In genomic region chr7:63757678-63758239, GRCm38 (mm10) we compare ENCODE assay signal across 9 mouse cellular contexts.
A peak's percentile ranks its signal among the peaks of the same experiment; 100 is the strongest.
DNase-seq lines count a peak whose midpoint lies in the region; ATAC-seq lines count a peak whose summit lies in the region.
"Had no signal": no experiment of that assay in that cellular context is flagged by ENCODE, and none has a peak within 500 bp of the region (broad histone marks: within the 10 kb centered on the region; RNA-seq: fewer than 3 reads in every experiment).

No protein-coding gene starts in this region.

- H3K4me3 ChIP-seq in limb, embryonic 11.5 days (ENCODE audit: low read depth, low read length) = peak overlapping the region; percentile 30; the same call in 1 of the 2 replicates
- peak overlapping the region; percentile 38 for H3K4me3 ChIP-seq in stomach, embryonic 14.5 days (ENCODE audit: low read depth, low read length)
- H3K4me3 ChIP-seq: erythroblast, embryonic 14.5 days had no signal

- H3K9me3 ChIP-seq in limb, embryonic 11.5 days (ENCODE audit: control insufficient read depth, low read length) = no peaks in the 10 kb centered on the region
- H3K9me3 ChIP-seq in stomach, embryonic 14.5 days (ENCODE audit: control insufficient read depth, low read depth, low read length) = no peaks in the 10 kb centered on the region

- peak; percentile 44 to 59 for DNase-seq in cerebellum, postnatal 10 days
- DNase-seq in right cerebral cortex, postnatal 25 days = peak; percentile 35
- no peak for DNase-seq in right cerebral cortex, adult 2 months (ENCODE audit: low spot score in 2 of 2)
- peak; percentile 50 for DNase-seq in limb, embryonic 11.5 days (ENCODE audit: low spot score)
- DNase-seq in left cerebral cortex, postnatal 25 days (ENCODE audit: low spot score in 2 of 2) = no peak

- H3K4me2 ChIP-seq in limb, embryonic 11.5 days (ENCODE audit: low read depth, severe bottlenecking) = peak overlapping the region; percentile 61
- H3K4me2 ChIP-seq in stomach, embryonic 14.5 days (replicated peaks; ENCODE audit: low read depth, low read length) = peak overlapping the region; percentile 51

- H3K27ac ChIP-seq in limb, embryonic 11.5 days (replicated peaks; ENCODE audit: low read depth, low read length) = no peak overlapping the region
- H3K27ac ChIP-seq in stomach, embryonic 14.5 days (ENCODE audit: low read length) = no peak overlapping the region

- H3K4me1 ChIP-seq in limb, embryonic 11.5 days (ENCODE audit: control insufficient read depth, insufficient read depth, low read length) = peaks cover 4% of the 10 kb centered on the region; the same call in 1 of the 2 replicates
- peaks cover 10% of the 10 kb centered on the region for H3K4me1 ChIP-seq in stomach, embryonic 14.5 days (ENCODE audit: control insufficient read depth, insufficient read depth, low read length)

- under 1% methylated on average over 52 of the region's 85 CpGs for WGBS in limb, embryonic 11.5 days
- WGBS in stomach, embryonic 14.5 days = under 1% methylated on average over 78 of the region's 85 CpGs

- H3K9ac ChIP-seq in limb, embryonic 11.5 days (ENCODE audit: low read length) = no peak overlapping the region
- no peak overlapping the region for H3K9ac ChIP-seq in stomach, embryonic 14.5 days (replicated peaks; ENCODE audit: low read depth, low read length)

- peaks cover 74% of the 10 kb centered on the region for H3K27me3 ChIP-seq in limb, embryonic 11.5 days (ENCODE audit: control insufficient read depth, insufficient read depth, low read length)
- H3K27me3 ChIP-seq in stomach, embryonic 14.5 days (ENCODE audit: control insufficient read depth, insufficient read depth, low read length) = peaks cover 62% of the 10 kb centered on the region

- intact Hi-C loops in left cerebral cortex, postnatal 25 days (cut with DNase I) = loop anchor here (10.0 kb wide), 2 partner anchors 307 to 987 kb away; no protein-coding TSS in a partner anchor

- H3K36me3 ChIP-seq in limb, embryonic 11.5 days (ENCODE audit: control insufficient read depth, insufficient read depth, low read length) = no peaks in the 10 kb centered on the region
- no peaks in the 10 kb centered on the region for H3K36me3 ChIP-seq in stomach, embryonic 14.5 days (ENCODE audit: control insufficient read depth, insufficient read depth, low read length)

- no peak for ATAC-seq in cerebellum, adult (ENCODE audit: insufficient number of reproducible peaks, low FRiP score, low TSS enrichment)
- ATAC-seq in limb, embryonic 11.5 days (ENCODE audit: insufficient number of reproducible peaks, low FRiP score, low TSS enrichment, low read depth) = 0 out of 2 replicates have a peak, but pooled peaks have one; percentile 2
- ATAC-seq in stomach, embryonic 14.5 days (ENCODE audit: insufficient number of reproducible peaks, insufficient read depth, low FRiP score, low read depth) = no peak
- no peak for ATAC-seq in monocyte, adult 5-6 weeks (replicated peaks; ENCODE audit: insufficient number of reproducible peaks, low FRiP score, low TSS enrichment, poor library complexity, severe bottlenecking)

Comparison
In these comparisons a context has a peak if more than half of its experiments do, and no peak if none do; other contexts are left out.
1. DNase-seq: peak in cerebellum, postnatal 10 days (2 of 2), right cerebral cortex, postnatal 25 days (single experiment) and limb, embryonic 11.5 days (single experiment); none in right cerebral cortex, adult 2 months (0 of 2) and left cerebral cortex, postnatal 25 days (0 of 2).